Mouse (Mus musculus) embryonic facial prominence, embryonic 15.5 days (tissue): ENCODE results near the gene Sik3. TPM values are rescaled to one million over a fixed set of nuclear protein-coding genes. Genes with fewer than 3 reads are reported as not detected.

ENCODE experiments used
- ATAC-seq: fragments of 200-750 bp; cut with Nextera tagmentation; 2 replicates; pipeline ENCODE4 v1.8.0; 2017; ENCODE audit warnings: low read depth, moderate TSS enrichment; ENCODE audit not compliant: insufficient number of reproducible peaks, low FRiP score, low TSS enrichment
- H3K27ac ChIP-seq: fragments of 300-500 bp; sonication (generic); replicated peaks from 2 replicates; pipeline ENCODE4 v1.5.1; 2015; ENCODE audit warnings: mild to moderate bottlenecking, inconsistent platforms
- H3K27me3 ChIP-seq: fragments of 300-500 bp; sonication (generic); 2 replicates; pipeline ENCODE4 v1.6.1; 2015; ENCODE audit warnings: inconsistent platforms
- H3K36me3 ChIP-seq: fragments of 300-500 bp; sonication (generic); 2 replicates; pipeline ENCODE4 v1.6.1; 2015; ENCODE audit warnings: mild to moderate bottlenecking, inconsistent platforms
- H3K4me1 ChIP-seq: fragments of 300-500 bp; sonication (generic); 2 replicates; pipeline ENCODE4 v1.6.1; 2015; ENCODE audit warnings: inconsistent platforms
- H3K4me2 ChIP-seq: fragments of 300-500 bp; sonication (generic); replicated peaks from 2 replicates; pipeline ENCODE4 v1.6.1; 2015; ENCODE audit warnings: mild to moderate bottlenecking, inconsistent platforms
- H3K4me3 ChIP-seq: fragments of 300-500 bp; sonication (generic); replicated peaks from 2 replicates; pipeline ENCODE4 v1.5.1; 2015; ENCODE audit warnings: mild to moderate bottlenecking, inconsistent platforms
- H3K9ac ChIP-seq: fragments of 300-500 bp; sonication (generic); 2 replicates; pipeline ENCODE4 v1.6.1; 2015; ENCODE audit warnings: inconsistent platforms
- H3K9me3 ChIP-seq: fragments of 300-500 bp; sonication (generic); replicated peaks from 2 replicates; pipeline ENCODE4 v1.6.1; 2016; ENCODE audit warnings: inconsistent platforms
- WGBS: fragments of 180-500 bp; shearing (Covaris S2); methylation state at CpG from one replicate; pipeline ENCODE4 v1.1.7; 2015; 5-methylcytosine and 5-hydroxymethylcytosine counted together
- polyA plus RNA-seq: library from polyadenylated mRNA; unstranded; fragments of >200 nt; fragmentation: Nextera tagmentation; extraction: Ambion mirVana; gene quantifications from 2 replicates; pipeline ENCODE4 v1.2.1, GENCODE M21; 2015

The Sik3 gene
- polyA plus RNA-seq, 1 experiment from 2014 or later: 15.1 TPM

DNA sequence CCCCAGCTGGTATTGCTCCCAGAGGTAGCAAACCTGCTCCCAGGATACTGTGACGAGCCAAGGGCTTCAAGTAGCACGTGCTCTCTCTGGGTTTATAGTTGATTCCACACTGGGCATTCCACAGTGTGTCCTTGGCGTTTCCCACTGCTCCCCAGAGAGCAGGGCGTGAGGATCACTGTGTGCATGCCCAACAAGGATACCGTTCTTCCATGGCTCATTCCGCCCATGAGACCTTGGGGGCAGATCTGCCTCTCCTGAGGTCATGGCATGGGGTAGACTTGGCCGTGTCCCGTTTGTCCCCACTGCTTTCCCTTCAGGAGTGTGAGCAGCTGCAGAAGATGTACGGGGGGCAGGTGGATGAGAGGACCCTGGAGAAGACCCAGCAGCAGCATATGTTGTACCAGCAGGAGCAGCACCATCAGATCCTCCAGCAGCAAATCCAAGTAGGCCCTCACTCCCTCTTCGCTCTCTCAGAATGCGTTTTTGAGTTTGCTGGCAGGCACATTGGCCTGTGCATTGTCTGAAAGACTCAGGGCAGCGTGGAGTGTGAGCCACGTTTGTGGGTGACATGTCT lies 195.9 kb downstream of the Sik3 start:
- H3K4me3 ChIP-seq: no peak overlapping the region
- 63% methylated on average over 13 of the region's 13 CpGs for WGBS
- no peak overlapping the region for H3K27ac ChIP-seq
- no peaks in the 10 kb centered on the region for H3K27me3 ChIP-seq
- no peak overlapping the region for H3K9ac ChIP-seq
- 0 out of 2 replicates have a peak, but pooled peaks cover 3% of the 10 kb centered on the region for H3K4me1 ChIP-seq
- peaks cover 76% of the 10 kb centered on the region for H3K36me3 ChIP-seq
- H3K9me3 ChIP-seq: no peaks in the 10 kb centered on the region
- H3K4me2 ChIP-seq: no peak overlapping the region
- no peak for ATAC-seq

DNA sequence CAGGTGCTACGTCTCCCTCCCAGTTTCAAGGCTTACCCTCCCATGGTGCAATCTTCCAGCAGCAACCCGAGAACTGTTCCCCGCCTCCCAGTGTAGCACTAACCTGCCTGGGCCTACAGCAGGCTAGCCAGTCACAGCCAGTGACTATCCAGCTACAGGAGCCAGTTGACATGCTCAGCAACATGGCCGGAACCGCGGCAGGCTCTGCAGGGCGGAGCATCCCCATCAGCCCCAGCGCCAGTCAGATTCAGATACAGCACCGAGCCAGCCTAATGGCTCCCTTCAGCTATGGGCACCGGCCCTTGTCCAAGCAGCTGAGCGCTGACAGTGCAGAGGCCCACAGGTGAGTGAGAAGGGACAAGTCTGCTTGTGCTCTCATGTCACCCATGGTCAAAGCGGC lies 197.9 kb downstream of the Sik3 start:
- WGBS: 86% methylated on average over 12 of the region's 12 CpGs
- Histone ChIP-seq H3K9me3 (no peaks in the 10 kb centered on the region), H3K4me3 (no peak overlapping the region), H3K4me1 (0 out of 2 replicates have a peak, but pooled peaks cover 3% of the 10 kb centered on the region), H3K9ac (no peak overlapping the region), H3K4me2 (no peak overlapping the region), H3K27ac (no peak overlapping the region), H3K27me3 (no peaks in the 10 kb centered on the region), H3K36me3 (peaks cover 72% of the 10 kb centered on the region)
- ATAC-seq: no peak

DNA sequence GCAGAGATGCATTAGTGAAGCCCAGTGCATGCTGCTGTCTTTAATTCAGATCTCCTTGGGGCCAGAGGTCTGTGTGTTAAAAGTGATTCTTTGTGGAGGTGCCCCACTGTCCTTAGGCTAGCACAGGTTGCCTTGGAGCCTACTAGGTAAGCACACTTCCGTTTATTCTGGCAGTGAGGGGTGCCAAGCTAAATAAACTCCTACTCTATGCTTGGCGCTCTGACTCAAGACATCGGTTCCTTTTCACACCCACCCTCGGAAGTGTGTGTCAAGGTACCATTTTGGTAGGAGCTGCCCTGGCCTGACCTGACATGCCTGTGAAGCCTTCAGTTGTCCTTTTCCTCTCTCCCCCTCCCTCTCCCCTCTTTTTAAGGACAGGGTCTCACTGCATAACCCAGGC lies 201.7 kb downstream of the Sik3 start:
- no peaks in the 10 kb centered on the region for H3K27me3 ChIP-seq
- no peak overlapping the region for H3K27ac ChIP-seq
- H3K36me3 ChIP-seq: peaks cover 54% of the 10 kb centered on the region
- H3K9me3 ChIP-seq: no peaks in the 10 kb centered on the region
- 81% methylated on average over 4 of the region's 4 CpGs for WGBS
- H3K4me1 ChIP-seq: no peaks in the 10 kb centered on the region
- no peak for ATAC-seq
- H3K4me3 ChIP-seq: no peak overlapping the region
- H3K4me2 ChIP-seq: no peak overlapping the region
- H3K9ac ChIP-seq: no peak overlapping the region

DNA sequence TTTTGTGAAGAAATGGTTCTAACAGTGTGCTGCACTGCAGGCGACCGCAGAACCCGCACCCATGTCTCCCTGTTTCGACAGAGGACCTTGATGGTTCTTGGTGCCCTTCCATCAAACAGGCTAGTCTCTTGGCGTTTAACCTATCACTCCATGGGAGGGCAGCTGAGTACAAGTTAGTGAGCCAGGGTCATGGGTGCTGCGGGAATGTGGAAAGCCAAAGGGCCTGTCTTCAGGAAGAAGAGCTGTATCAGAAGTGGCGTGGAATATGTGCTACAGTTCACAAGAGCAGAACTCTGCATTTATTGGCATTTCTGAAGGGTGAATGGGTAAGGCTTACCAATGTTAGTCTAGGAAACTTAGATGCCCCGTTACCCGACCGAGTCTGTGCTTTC lies 202.3 kb downstream of the Sik3 start:
- ATAC-seq: no peak
- WGBS: 91% methylated on average over 10 of the region's 10 CpGs
- Histone ChIP-seq H3K27me3 (no peaks in the 10 kb centered on the region), H3K27ac (no peak overlapping the region), H3K36me3 (peaks cover 56% of the 10 kb centered on the region), H3K9ac (no peak overlapping the region), H3K4me1 (no peaks in the 10 kb centered on the region), H3K4me3 (no peak overlapping the region), H3K4me2 (no peak overlapping the region), H3K9me3 (no peaks in the 10 kb centered on the region)

DNA sequence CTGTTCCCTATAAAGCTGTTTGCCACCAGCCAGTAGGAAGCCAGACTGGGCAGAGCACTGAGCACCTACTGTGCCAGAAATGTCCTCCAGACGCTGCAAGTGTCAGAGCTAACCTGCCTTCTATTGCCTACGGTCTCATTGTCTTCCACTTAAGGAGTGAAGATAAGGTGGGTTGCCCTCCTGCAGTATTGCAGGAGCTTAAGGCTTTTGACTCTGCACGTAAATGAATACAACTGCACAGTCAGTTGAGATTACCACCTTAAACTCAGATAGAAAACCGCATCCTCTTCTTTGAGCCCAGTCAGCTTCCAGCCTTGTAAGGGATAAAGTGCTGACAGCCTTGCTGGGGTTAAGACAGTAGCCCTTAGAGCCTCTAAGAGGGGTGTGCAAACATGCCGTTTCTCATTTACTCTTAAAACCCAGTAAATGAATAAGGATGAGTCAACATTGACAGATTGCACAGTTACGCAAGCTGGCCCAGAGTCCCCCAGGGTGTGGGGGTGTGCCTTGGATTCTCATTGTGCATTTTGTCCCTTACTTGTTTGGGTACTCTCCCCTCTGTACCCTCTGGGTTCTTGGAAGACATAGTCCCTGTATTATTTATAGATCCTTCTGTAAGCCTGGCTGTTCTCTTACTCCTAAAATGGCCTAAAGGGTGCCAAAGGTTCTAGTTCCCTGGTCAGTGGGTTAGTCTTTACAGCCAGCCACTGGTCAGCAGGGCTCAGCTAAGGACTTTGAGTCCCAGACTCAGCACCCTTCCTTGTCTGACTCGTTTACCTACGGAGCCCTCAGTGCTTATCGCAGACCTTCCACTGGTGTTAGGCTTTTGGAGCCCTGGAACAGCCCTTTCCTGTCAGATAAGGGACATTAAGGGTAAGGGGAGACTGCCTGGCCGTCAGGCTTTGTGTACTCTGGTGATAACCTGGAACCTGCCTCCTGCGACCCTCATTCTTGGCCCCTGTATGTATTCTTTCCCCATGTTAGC lies 203.0 kb downstream of the Sik3 start:
- no peak overlapping the region for H3K9ac ChIP-seq
- H3K27ac ChIP-seq: no peak overlapping the region
- no peak overlapping the region for H3K4me2 ChIP-seq
- peaks cover 56% of the 10 kb centered on the region for H3K36me3 ChIP-seq
- 85% methylated on average over 11 of the region's 11 CpGs for WGBS
- no peak overlapping the region for H3K4me3 ChIP-seq
- H3K4me1 ChIP-seq: no peaks in the 10 kb centered on the region
- no peak for ATAC-seq
- H3K9me3 ChIP-seq: no peaks in the 10 kb centered on the region
- no peaks in the 10 kb centered on the region for H3K27me3 ChIP-seq

DNA sequence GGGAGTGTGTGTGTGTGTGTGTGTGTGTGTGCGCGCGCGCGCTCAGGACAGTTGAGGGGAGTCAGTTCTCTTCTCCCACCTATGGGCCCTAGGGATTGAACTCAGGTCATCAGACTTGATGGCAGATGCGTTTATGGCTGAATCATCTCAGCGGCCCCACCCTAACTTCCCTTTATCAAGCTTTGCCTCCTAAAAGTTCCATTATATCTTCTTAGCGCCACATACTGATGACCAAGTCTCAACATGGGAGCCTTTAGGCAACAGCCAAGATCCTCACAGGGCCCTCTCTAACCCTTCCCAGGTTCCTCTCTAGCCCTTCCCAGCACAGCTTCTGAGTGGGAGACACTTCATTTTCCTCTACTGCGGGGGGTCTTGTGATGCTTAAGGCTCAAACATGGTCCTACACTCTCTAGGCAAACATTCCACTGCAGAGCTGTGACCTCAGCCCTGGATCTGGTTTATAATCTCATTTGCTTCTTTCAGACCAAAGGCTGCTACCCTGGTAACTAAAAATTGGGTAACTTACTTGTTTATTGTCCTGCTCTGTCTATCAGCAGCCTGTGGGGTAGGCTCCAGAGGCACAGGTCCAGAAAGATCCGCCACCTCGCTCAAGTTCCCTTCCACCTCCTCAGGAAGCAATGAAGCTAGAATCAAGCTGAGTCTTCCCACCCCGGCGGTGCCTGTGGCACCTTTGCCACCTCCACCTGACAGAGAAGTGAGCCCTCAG lies 204.3 kb downstream of the Sik3 start:
- Histone ChIP-seq H3K27me3 (no peaks in the 10 kb centered on the region), H3K27ac (no peak overlapping the region), H3K4me3 (no peak overlapping the region), H3K4me1 (no peaks in the 10 kb centered on the region), H3K9ac (no peak overlapping the region), H3K36me3 (peaks cover 56% of the 10 kb centered on the region), H3K4me2 (no peak overlapping the region), H3K9me3 (no peaks in the 10 kb centered on the region)
- ATAC-seq: no peak
- 92% methylated on average over 13 of the region's 13 CpGs for WGBS

DNA sequence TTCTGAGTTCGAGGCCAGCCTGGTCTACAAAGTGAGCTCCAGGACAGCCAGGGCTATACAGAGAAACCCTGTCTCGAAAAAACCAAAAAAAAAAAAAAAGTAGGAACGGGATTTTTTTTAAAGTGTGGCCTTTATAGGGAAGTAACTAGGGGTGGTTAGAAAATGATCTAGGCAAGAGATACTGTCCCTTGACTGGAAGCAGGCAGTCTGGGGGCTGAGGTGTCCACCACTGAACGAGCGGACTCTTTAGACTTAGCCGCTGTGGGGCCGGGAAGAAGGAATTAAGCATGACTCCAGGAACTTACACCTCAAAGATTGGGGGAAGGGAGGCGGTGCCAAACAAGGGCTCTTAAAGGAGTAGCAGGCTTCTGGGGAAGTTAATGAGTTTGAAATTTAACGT lies 205.6 kb downstream of the Sik3 start:
- H3K36me3 ChIP-seq: peaks cover 56% of the 10 kb centered on the region
- no peak overlapping the region for H3K27ac ChIP-seq
- no peaks in the 10 kb centered on the region for H3K27me3 ChIP-seq
- H3K4me3 ChIP-seq: no peak overlapping the region
- H3K9ac ChIP-seq: no peak overlapping the region
- H3K9me3 ChIP-seq: no peaks in the 10 kb centered on the region
- no peak for ATAC-seq
- no peaks in the 10 kb centered on the region for H3K4me1 ChIP-seq
- no peak overlapping the region for H3K4me2 ChIP-seq
- 73% methylated on average over 9 of the region's 9 CpGs for WGBS

DNA sequence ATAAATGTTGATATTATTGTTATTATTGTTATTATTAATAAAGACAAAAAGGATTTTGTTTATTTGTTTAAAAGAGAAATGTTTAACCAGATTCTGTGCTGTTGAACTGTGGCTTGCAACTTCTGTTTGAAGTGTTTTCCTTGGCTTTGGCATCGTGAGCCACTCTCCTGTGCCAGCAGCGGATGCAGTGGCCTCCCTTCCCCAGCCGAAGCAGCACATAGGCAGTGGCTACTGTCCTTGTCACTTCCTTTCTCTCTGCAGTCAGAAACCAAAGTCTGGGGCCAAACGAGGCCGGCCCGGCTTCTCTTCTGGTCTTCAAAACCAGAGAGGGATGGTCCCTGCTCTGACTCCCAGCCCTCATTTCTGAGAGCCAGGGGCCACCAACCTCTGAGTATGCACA lies 210.5 kb downstream of the Sik3 start:
- H3K36me3 ChIP-seq: peaks cover 41% of the 10 kb centered on the region
- no peak for ATAC-seq
- no peaks in the 10 kb centered on the region for H3K4me1 ChIP-seq
- H3K9me3 ChIP-seq: no peaks in the 10 kb centered on the region
- no peak overlapping the region for H3K27ac ChIP-seq
- WGBS: 86% methylated on average over 6 of the region's 6 CpGs
- H3K27me3 ChIP-seq: no peaks in the 10 kb centered on the region
- no peak overlapping the region for H3K4me2 ChIP-seq
- H3K9ac ChIP-seq: no peak overlapping the region
- no peak overlapping the region for H3K4me3 ChIP-seq

DNA sequence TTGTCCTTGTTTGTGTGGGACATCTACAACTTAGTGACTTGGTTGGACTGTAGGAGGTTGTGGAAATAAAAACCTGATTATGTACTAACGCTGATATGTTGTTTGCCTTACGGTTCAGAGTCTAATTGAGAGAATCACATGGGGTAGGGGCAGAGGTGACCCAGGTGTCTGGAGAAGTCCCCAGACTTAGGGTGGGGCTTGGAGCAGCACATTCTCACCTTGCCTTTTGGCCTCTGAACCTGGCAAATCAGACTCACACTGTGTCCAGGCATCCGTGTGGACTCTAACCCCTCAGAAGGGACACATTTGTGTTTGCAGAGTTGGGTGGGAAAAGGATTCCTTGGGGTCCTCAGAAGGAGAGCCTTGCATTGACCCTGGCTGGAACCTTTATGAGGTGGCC lies 211.5 kb downstream of the Sik3 start:
- Histone ChIP-seq H3K9ac (no peak overlapping the region), H3K4me3 (no peak overlapping the region), H3K4me2 (no peak overlapping the region), H3K9me3 (no peaks in the 10 kb centered on the region), H3K36me3 (peaks cover 39% of the 10 kb centered on the region), H3K4me1 (no peaks in the 10 kb centered on the region), H3K27me3 (no peaks in the 10 kb centered on the region), H3K27ac (no peak overlapping the region)
- 87% methylated on average over 3 of the region's 3 CpGs for WGBS
- no peak for ATAC-seq

DNA sequence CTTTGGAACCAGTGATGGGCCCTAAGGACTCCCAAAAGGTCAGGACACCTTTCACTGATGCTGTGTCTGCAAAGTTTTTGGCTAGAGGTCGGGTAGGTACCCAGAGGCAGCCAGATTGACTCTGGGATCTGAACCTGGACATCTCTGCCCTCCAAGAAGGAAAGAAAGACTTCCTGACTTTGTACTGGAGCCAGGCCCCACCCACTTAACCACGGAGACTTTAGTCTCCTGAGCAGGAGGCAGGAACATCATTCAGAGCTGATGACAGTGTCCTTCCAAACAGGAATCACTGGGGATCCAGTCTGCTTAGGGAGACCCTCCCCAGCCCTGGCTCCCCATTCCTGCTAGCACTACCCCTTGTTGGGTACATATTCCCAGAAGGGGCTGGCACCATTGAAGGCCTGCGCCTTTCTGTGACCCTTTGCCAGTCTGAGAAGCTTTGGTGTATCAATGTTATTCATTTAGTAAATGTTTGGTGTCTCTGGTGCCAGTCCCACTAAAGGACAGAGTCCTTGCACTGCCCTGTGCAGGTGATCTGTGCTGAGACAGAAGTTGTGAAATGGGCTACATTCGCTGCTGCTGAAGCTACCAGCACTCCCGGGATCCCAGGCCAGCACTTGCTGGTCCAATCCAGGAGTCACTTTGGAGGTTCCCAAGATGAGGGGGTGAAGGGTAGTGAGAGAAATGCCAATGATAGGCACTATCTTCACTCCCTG lies 212.5 kb downstream of the Sik3 start:
- Histone ChIP-seq H3K27ac (no peak overlapping the region), H3K4me1 (peaks cover 7% of the 10 kb centered on the region), H3K36me3 (peaks cover 30% of the 10 kb centered on the region), H3K27me3 (no peaks in the 10 kb centered on the region), H3K4me2 (no peak overlapping the region), H3K9ac (no peak overlapping the region), H3K4me3 (no peak overlapping the region), H3K9me3 (no peaks in the 10 kb centered on the region)
- WGBS: 66% methylated on average over 5 of the region's 5 CpGs
- no peak for ATAC-seq
